ENCODE assay signal across 12 mouse cellular contexts in genomic region chr5:141207061-141207460, GRCm38 (mm10). TPM values are rescaled to one million over a fixed set of nuclear protein-coding genes. Genes with fewer than 3 reads are reported as not detected.
A peak's percentile ranks its signal among the peaks of the same experiment; 100 is the strongest.
DNase-seq lines count a peak whose midpoint lies in the region; ATAC-seq and TF ChIP-seq lines count a peak whose summit lies in the region.
"Had no signal": no experiment of that assay in that cellular context is flagged by ENCODE, and none has a peak within 500 bp of the region (broad histone marks: within the 10 kb centered on the region; RNA-seq: fewer than 3 reads in every experiment).

No protein-coding gene starts in this region.

- H3K9ac ChIP-seq in midbrain, postnatal 0 days (replicated peaks; ENCODE audit: low read length, poor library complexity, severe bottlenecking): no peak overlapping the region
- no peak overlapping the region for H3K9ac ChIP-seq in midbrain, embryonic 14.5 days (replicated peaks; ENCODE audit: low read length)
- H3K9ac ChIP-seq in liver, embryonic 12.5 days: no peak overlapping the region
- H3K9ac ChIP-seq: liver, postnatal 0 days had no signal

- 49% methylated on average over 5 of the region's 5 CpGs for WGBS in midbrain, postnatal 0 days
- WGBS in midbrain, embryonic 14.5 days: 48% methylated on average over 5 of the region's 5 CpGs
- WGBS in liver, embryonic 12.5 days (ENCODE audit: insufficient replicate concordance): 38% methylated on average over 5 of the region's 5 CpGs

- TF ChIP-seq CTCF in midbrain, postnatal 0 days (IDR thresholded peaks at IDR 0.05): no peak

- H3K9me3 ChIP-seq in midbrain, postnatal 0 days (ENCODE audit: low read length): no peaks in the 10 kb centered on the region
- H3K9me3 ChIP-seq in midbrain, embryonic 14.5 days (ENCODE audit: control insufficient read depth, low read length): no peaks in the 10 kb centered on the region
- 0 out of 2 replicates have a peak, but pooled peaks cover 6% of the 10 kb centered on the region for H3K9me3 ChIP-seq in liver, embryonic 12.5 days (replicated peaks)

- H3K27me3 ChIP-seq in midbrain, postnatal 0 days (ENCODE audit: insufficient read depth, low read length): no peaks in the 10 kb centered on the region
- no peaks in the 10 kb centered on the region for H3K27me3 ChIP-seq in midbrain, embryonic 14.5 days (ENCODE audit: control insufficient read depth, insufficient read depth, low read length)
- no peaks in the 10 kb centered on the region for H3K27me3 ChIP-seq in liver, embryonic 12.5 days (replicated peaks)

- no peaks in the 10 kb centered on the region for H3K36me3 ChIP-seq in midbrain, postnatal 0 days (ENCODE audit: insufficient read depth, low read length)
- no peaks in the 10 kb centered on the region for H3K36me3 ChIP-seq in midbrain, embryonic 14.5 days (ENCODE audit: control insufficient read depth, insufficient read depth, low read length)
- H3K36me3 ChIP-seq in liver, embryonic 12.5 days: no peaks in the 10 kb centered on the region

- DNase-seq in midbrain, postnatal 0 days (ENCODE audit: low spot score): peak; percentile 21
- DNase-seq in midbrain, embryonic 14.5 days: no peak
- DNase-seq in layer of hippocampus, adult 11-12 months (ENCODE audit: low spot score): peak; percentile 10
- peak; percentile 52 to 90 for DNase-seq in left cerebral cortex, postnatal 25 days (ENCODE audit: low spot score in 2 of 2)
- DNase-seq in thymus, adult 18-20 months: no peak
- DNase-seq in cerebellum, adult 11-12 months: no peak
- DNase-seq in lung, postnatal 10 days: no peak
- DNase-seq: heart, postnatal 4 days; kidney, adult 2 months; liver, postnatal 0 days had no signal

- ATAC-seq in midbrain, postnatal 0 days (ENCODE audit: low FRiP score): no peak
- no peak for ATAC-seq in midbrain, embryonic 14.5 days (ENCODE audit: low FRiP score, low TSS enrichment)
- ATAC-seq in liver, embryonic 12.5 days: no peak
- ATAC-seq: liver, postnatal 0 days had no signal

- no peak overlapping the region for H3K27ac ChIP-seq in midbrain, postnatal 0 days (ENCODE audit: low read depth, low read length)
- H3K27ac ChIP-seq in midbrain, embryonic 14.5 days (replicated peaks; ENCODE audit: low read depth, low read length): no peak overlapping the region
- no peak overlapping the region for H3K27ac ChIP-seq in liver, embryonic 12.5 days
- H3K27ac ChIP-seq: stomach, postnatal 0 days had no signal

- H3K4me3 ChIP-seq in midbrain, postnatal 0 days (ENCODE audit: low read depth, low read length): no peak overlapping the region
- no peak overlapping the region for H3K4me3 ChIP-seq in midbrain, embryonic 14.5 days (replicated peaks; ENCODE audit: low read depth, low read length)
- H3K4me3 ChIP-seq in liver, embryonic 12.5 days: no peak overlapping the region

- no peak overlapping the region for H3K4me2 ChIP-seq in midbrain, postnatal 0 days (ENCODE audit: low read depth, low read length, poor library complexity, severe bottlenecking)
- H3K4me2 ChIP-seq in midbrain, embryonic 14.5 days (ENCODE audit: low read length): no peak overlapping the region
- H3K4me2 ChIP-seq in liver, embryonic 12.5 days: no peak overlapping the region

- no peaks in the 10 kb centered on the region for H3K4me1 ChIP-seq in midbrain, postnatal 0 days (ENCODE audit: insufficient read depth, low read length)
- H3K4me1 ChIP-seq in midbrain, embryonic 14.5 days (ENCODE audit: control insufficient read depth, insufficient read depth, low read length): no peaks in the 10 kb centered on the region
- H3K4me1 ChIP-seq in liver, embryonic 12.5 days: no peaks in the 10 kb centered on the region

- intact Hi-C loops in left cerebral cortex, postnatal 25 days (cut with DNase I): loop anchor here (1.0 kb wide), 1 partner anchor 91 kb away; no protein-coding TSS in a partner anchor

RNA-seq across cellular contexts. Expression of gene Sdk1, which starts 34.2 kb away (rescaled TPM):
- 24.0 and 26.7 TPM in 2 replicates for total RNA-seq in midbrain, postnatal 0 days (2014; rRNA removed)
- 2.2 and 2.6 TPM in 2 replicates for polyA plus RNA-seq in midbrain, postnatal 0 days (2015; fragmentation: Nextera tagmentation; extraction: Ambion mirVana)
- polyA plus RNA-seq in midbrain, embryonic 14.5 days (2014; fragmentation: Nextera tagmentation; extraction: Ambion mirVana): 1.9 and 2.5 TPM in 2 replicates
- total RNA-seq in left cerebral cortex, postnatal 25 days (2021): 10 to 100 TPM; 14.2 to 14.3 TPM
- 0.41 and 0.80 TPM in 2 replicates for polyA plus RNA-seq in liver, embryonic 12.5 days (2016; fragmentation: Nextera tagmentation; extraction: Ambion mirVana)

Comparison
In these comparisons a context has a peak if more than half of its experiments do, and no peak if none do; other contexts are left out.
1. DNase-seq: peak in midbrain, postnatal 0 days (single experiment), layer of hippocampus, adult 11-12 months (single experiment) and left cerebral cortex, postnatal 25 days (2 of 2); none in midbrain, embryonic 14.5 days (single experiment), thymus, adult 18-20 months (0 of 2), cerebellum, adult 11-12 months (single experiment) and lung, postnatal 10 days (single experiment).